Mouse (Mus musculus) lung, postnatal 0 days (tissue): ENCODE results near the gene Psmd5.

ENCODE experiments used
- CTCF ChIP-seq: IDR thresholded peaks from 2 replicates; pipeline ENCODE4 v1.5.1; 2016; ENCODE audit warnings: antibody characterized with exemption, mild to moderate bottlenecking
- EP300 ChIP-seq: IDR thresholded peaks from 2 replicates; pipeline ENCODE4 v1.6.1; 2016; ENCODE audit warnings: antibody characterized with exemption, mild to moderate bottlenecking, control low read depth

DNA sequence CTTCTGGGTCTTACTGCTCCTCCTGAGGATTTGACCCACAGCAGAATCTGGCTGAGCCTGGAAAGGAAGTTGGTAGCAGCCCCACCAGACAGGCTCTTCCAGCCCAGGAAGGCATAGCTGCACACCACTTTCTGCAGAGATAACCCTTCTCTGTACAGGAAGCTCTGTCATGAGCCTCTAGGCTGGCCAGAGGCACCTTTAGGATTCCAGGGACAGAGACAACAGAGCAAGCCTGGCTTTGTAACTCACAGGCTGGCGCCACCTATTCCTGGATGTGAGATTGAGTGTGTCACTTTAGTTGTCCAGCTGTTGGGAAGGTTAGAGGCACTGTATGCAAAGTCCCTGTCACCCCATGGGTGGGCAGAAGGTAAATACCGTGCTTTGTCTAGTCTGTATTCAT, 40.3 kb upstream of the Psmd5 start:
- TF ChIP-seq CTCF (no peak; the same call in 1 of the 2 replicates), EP300 (no peak)
